Mouse (Mus musculus) granulocyte monocyte progenitor cell, adult 5-6 weeks (primary cell): ENCODE measurements around the gene Nccrp1. TPM values are rescaled to one million over a fixed set of nuclear protein-coding genes. Genes with fewer than 3 reads are reported as not detected.
"Not testable (repeated sequence)": the region's sequence is repeated elsewhere in the genome, so short reads cannot be mapped to it uniquely, and the experiment has no call there.

Experiments
- ATAC-seq: replicated peaks from 2 replicates; pipeline ENCODE4 v1.8.0; 2016; ENCODE audit warnings: mild to moderate bottlenecking, moderate TSS enrichment, inconsistent platforms; ENCODE audit not compliant: poor library complexity, severe bottlenecking
- total RNA-seq, 2 experiments: library from RNA; stranded (forward) in 1 of 2; stranded (reverse) in 1 of 2; fragments of 200-712, 200-1000 nt in 1 of 2; fragments of >200 nt in 1 of 2; fragmentation: Nextera tagmentation in 1 of 2; gene quantifications; 2 replicates each; pipeline ENCODE4 v1.2.3; 2014 to 2017

The Nccrp1 gene
- total RNA-seq, 2 experiments from 2014 or later, result not detected

DNA sequence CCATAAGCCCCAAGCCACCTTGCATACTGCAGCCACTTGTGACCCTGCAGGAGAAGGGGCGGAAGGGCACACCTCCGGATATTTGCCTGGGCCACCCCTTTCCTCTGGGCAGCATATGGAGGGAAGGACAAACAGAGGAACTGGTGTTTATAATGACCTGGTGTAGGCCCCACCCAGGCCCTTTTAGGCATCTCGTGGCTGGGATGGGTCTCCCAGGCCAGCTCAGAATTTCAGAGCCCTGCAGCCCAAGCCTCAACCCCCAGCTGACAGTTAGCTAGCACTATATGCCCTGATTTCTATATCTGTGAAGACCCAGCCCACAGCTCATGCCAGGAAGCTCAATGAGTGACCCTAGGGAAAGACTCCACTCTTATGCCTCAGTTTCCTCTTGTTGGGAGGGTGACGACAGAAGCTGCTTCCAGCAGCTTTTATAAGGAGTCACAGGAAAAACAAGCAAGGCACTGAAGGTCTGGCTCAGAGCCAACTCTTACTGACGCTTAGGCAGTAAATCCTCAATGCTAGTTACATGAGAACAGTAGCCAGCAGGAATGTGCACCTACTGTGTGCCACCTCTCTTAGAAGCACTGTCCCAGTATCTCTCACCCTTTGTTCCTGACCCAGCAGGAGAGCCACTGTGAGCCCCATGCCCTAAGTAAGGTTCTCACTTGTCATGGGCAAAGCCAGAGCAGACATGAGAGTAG, 24.1 kb upstream of the Nccrp1 start:
- no peak for ATAC-seq

DNA sequence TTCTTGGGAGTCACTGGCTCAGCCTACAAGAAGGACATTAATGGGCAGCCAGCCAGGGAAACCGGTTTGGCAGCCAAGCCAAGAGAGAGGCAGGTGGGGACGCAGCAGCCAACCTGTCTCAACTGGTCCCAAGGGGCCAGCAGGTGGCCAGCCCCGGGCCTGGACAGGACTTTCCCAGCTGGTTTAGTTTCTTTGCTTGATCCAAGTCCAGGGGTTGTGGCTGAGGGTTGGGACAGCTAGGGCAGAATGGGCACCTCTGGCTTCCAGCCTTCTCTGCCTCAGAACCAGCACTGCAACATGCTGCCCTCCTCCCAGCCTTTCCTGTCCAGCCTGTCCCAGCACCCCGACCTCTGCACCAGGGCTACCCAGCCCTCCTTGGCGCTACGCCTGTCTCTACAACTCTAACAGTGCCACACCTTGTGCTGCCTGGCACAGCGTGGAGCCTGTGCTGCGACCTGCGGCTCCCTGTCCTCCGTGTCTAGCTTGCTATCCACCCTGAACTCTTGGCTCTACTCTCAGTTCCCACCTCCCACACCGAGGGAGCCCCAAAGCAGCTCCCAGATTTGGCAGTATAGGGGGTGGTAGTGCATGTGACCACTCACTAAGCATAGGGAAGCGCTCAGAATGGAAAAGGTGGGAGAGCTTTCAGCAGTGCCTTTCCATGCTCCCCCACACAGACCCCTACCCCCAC, 23.4 kb upstream of the Nccrp1 start:
- no peak for ATAC-seq

DNA sequence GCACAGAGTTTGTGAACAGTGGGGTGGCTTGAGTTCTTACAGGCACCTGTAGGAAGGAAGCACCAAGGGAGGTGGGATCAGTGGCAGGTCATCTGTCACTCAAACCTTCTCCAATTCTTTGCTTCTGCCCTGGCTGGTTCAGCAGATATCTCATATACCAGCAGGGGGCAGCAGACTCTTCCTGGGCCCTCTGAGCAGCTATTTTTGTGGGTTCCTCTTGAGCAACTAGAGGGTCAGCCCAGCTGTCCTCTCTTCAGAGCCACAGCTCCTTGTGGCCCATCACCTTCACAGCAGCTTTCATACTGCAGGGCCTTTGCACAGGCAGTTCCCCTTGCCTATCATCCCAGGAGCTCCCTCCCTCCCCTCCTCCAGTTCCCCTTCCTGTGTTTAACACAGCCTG, 21.2 kb upstream of the Nccrp1 start:
- peak; percentile 90 for ATAC-seq

DNA sequence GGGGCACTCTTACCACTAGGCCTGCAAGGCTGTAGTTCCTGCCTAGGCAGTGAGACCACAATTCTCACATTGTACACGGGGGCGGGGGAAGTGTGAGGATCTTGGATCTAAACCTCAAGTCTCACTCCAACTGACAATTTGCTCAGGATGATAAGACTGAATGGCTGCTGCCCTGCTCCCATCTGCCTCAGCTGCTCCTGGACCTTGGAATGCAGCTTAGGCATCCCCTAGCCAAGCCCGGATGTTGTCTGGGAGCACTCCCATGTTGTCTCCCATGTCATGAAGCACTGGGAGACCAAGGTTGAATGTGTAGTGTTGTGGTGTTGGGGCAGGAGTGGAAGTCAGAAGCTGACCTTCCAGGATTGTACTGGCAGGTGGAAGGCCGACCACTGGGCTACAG, 20.5 kb upstream of the Nccrp1 start:
- ATAC-seq, result no peak

DNA sequence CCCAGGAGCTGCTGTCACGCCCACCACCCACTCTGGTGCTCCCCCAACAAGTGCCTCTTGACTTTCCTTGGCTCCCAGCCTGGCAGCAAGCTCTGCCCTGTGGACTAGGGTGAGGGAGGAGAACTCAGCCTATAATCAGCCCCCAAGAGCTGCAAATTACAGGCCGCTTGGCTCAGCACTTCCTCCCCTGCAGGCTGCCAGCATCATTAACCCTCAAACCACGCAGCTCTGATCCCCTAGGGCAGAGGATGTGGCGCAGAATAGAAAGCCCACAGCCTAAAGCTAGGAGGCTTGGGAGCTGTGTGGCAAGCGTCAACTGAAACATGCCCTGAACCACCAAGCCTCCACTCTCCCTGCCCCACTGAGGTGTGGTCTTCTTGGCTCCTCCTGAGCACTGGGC, 18.4 kb upstream of the Nccrp1 start:
- ATAC-seq, result no peak

DNA sequence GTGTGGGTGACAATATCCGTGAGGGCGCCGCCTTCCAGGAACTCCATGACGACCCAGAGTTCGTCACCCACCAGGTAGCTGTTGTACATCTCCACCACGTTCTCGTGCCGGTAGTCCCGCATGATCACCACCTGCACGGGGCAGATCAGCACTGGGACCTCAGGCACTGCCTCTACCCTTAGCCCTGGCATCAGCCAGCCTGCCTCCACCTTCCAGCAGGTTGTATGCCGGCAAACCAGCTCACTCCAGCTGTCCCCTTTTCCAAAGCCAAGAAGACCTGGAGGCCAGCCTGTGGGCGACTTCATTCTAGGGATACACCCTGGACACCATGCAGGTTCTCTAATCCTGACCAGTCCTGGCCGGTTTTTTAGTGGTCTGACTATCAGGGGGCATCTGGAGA, 15.9 kb upstream of the Nccrp1 start:
- ATAC-seq, result no peak

DNA sequence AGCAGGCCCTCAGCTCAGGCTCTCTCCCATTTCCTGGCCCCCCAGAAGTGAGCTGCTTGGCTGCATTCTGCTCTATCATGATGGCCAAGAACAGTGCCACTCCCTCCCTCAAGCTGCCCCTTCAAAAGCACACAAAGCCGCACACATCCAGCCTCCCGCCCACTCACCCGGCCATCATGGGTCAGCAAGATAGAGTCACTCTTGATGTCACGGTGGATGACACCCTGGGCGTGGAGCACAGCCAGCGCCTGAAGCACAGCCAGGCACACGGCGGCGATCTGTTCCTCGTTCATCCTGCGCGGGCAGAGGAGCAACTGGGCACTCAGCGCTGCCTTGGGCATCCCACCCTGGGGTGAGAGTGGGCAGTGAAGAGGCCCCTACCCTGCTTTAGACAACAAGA, 15.3 kb upstream of the Nccrp1 start:
- ATAC-seq, result no peak

DNA sequence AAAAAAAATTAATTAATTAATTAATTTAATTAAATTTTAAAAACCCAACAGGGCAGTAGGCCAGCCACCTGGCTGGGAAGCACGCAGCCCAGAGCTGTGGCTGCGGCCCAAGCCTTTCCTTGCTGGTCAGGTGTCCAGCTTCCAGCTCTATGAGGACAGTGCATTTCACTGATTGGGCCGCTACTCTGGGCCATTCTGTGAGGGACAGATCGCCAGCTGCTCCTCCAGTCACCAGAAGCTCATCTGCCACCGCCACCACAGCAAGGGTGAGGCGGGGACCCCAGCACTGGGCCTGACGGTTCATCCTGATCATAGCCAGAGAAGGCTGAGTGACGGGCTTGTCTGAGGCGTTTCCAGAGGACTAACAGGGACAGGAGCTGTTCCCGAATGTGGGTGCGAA, 14.9 kb upstream of the Nccrp1 start:
- ATAC-seq, result no peak

DNA sequence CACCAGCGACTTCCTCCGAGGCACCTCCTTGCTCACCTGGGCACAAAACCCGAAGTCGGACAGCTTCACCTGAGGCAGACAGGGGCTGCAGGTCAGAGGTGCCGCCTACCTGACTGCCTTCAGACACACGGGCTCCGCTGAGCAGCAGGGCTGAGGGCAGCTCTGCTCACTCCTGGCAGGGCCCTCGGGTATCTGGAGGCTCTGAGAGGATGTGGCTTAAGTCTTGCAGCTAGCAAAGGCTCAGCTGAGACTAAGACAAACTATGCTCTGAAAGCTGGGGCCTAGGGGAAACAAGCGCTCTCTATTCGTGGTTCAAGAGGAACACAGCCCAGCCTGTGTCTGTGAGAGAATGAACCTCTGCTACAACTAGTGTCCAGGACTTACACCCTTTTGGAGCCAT, 13.8 kb upstream of the Nccrp1 start:
- no peak for ATAC-seq

DNA sequence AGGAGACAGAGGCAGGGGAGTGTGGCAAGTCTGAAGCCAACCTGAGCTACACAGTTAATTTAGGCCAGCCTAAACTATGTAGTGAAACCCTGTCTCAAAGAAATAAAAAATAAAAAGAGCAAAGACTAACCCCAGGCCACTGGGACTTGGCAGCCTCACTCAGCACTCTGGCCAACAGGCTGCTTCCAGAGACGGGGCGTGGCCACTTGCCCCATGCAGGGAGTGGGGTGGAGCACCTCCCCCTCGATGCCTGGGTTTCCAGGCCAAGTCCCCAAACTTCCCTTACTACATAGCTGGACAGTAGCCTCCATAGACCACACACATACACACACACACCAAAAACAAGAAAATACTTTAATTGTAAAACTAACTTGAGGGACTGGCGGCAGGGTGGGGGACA, 11.4 kb upstream of the Nccrp1 start:
- no peak for ATAC-seq

DNA sequence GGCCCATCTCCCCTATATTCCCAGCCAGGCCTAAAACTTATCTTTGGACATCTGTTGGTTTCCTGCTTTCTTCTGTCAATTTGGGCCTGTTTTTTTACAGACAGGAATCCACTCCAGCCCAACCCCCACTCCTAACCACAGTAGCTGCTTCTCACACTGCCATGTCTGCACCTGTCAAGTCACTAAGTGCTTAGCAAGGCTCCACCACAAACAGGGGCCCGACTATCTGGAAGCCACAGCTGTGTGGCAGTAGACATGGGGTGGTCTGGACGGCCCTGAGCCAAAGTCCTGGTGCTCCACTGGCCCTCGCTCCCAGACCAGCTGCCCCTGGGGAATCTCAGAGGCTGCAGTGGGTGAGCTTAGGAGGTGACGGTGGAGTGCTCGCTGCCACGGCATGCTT, 10.7 kb upstream of the Nccrp1 start:
- peak; percentile 35; the same call in 1 of the 2 replicates for ATAC-seq

DNA sequence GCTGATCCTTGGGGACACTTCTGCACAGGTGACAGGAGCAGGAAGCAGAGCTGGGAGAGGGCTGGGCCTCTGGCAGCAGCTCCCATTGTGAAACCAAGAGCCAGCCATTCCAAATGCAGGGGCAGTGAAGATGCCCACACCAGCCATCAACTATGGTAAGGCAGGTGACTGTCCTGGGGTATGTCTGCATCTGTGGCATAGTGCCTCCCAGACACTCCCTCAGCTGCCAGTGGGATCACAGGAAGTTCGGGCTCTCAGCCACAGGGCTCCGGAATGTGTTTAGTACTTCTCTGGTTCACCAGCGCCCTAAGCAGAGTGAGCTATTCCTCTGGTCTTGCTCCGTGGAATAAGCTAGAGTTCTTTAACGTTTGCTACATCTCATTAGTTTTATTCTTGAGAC, 10.0 kb upstream of the Nccrp1 start:
- ATAC-seq, result no peak

DNA sequence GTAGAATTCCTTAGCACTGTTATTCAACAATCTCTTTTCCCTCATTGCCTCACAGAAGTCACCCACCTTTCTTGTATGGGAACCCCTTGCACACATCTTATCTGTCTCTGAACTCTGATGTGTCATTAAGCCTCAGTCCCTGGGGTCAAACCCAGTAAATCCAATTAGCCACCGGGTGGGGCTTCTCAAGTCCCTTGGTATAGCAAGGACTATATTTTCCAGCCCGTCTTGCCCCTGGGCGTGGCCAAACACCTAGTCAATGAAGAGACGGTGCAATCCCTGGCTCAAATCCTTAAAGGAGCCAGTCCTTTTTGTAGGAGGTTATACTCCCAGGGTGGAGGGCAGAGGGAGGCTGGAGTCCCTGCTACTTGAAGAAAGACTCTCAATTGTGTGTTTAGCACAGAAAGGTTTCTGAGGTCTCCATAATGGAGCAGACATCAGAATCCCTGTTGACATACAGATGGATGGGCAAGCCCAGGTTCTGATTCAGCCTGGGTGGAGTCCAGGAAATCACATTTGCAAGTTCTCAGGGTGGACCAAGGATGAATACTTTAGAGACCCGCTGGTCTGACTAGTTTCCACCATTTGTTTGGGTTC, 9.0 kb upstream of the Nccrp1 start:
- no peak for ATAC-seq

DNA sequence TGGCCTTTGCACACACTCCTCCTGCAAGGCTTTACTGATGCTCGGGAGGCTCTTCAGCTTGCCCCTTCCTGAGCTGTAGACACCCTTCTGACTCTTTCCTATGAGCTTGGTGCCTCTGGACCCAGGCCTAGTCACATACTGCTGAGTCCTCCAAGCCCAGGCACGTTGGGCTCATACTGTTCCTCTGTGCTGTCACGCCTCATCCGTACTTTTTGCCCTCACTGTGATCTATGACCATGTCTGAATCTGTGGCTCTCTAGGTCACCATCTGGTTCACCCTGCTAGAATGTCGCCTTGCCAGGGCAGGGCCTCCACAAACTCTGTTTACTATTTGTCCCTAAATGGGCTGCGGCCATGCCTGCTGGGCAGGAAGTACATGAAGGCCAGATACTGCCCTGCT, 6.0 kb upstream of the Nccrp1 start:
- no peak for ATAC-seq

DNA sequence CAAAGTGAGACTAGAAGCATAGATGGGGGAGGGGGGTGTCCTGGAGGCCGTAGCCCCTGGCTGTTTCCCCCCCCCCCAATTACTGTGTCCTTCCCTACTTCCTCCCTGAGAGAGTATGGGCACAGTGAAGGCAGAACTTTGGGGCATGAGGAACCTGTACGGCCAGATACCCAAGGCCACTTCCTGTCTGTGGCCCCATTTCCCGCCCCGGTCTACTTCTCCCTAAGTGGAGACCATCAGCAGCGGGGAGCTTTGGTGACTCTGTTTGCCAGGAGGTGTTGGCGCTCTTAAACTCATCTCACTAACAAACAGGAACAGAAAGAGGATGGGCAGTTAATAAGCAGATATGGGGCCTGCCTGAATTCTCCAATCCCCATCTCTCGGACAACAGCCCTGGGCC, 574 bp upstream of the Nccrp1 start:
- peak; percentile 94 for ATAC-seq

DNA sequence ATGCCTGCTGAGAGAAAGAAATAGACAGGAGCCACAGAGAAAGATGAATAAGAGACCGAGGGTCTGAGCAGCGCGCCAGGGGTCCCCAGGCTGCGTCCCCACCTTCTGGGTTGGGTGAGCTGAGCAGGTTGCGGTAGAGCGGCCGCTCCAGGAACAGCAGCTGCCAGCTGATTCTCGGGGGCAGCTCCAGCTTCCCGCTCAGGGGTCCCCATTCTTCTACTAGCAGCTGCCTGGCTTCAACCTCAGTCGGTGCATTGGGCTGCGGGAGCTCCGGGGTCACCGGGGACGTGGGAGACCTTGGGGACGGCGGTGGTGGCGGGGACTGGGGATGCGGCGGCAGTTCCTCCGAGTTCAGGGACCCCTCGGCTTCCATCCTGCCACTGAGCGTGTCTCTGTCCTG, 405 bp downstream of the Nccrp1 start:
- ATAC-seq, result 0 out of 2 replicates have a peak, but pooled peaks have one; percentile 6

DNA sequence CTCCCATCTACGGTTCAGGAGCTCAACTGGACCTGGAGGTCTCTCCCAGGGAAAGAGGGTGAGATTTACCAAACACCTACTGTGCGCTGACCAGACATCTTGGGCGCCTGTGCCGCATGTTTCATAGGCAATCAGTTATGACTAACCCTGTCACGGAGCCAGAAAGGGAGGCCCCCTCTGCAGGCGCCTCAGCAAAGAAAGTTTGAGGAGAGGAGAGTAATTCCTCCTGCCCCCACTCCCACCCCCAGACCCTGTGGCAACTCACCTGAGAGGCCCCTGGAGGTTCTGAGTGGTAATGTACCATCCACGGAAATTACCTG, 1.2 kb downstream of the Nccrp1 start:
- ATAC-seq, result no peak

DNA sequence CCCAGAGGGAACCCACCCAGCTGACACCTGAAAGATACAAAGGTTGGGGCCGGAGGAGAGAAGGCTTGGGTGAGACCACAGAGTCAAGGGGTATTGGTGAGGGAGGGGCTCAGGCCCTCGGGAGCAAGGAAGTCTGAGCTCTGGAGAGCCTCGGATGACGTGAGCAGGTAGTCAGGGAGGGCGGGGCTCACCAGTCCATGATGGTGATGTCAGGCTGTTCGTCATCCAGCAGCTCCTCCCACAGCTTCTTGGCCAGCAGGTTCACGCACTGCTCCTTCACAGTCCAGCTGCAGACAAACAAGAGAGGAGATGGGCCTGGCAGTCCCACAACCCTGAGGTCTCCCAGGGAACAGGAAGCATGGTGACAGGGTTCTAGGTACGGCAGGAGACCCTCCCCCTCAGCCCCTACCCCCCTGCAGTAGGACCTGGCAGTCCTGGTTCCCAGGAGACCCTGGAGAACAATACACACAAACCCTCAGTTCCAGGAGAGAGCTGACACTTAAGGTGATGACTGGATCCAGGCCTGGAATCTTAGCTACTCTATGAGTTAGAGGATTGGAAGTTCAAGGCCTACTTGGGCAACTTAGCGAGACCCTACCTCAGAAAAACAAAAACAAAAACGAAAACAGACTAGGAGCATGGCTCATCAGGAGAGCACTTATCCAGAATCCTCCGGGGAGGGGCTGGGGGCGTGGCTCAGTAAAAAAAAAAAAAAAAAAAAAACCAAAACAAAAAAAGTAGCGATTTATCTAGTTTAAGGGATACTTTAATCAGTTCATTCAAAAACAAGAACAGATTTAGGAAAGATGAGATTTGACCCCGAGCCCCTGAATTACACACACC, 1.8 kb downstream of the Nccrp1 start:
- ATAC-seq, result no peak

DNA sequence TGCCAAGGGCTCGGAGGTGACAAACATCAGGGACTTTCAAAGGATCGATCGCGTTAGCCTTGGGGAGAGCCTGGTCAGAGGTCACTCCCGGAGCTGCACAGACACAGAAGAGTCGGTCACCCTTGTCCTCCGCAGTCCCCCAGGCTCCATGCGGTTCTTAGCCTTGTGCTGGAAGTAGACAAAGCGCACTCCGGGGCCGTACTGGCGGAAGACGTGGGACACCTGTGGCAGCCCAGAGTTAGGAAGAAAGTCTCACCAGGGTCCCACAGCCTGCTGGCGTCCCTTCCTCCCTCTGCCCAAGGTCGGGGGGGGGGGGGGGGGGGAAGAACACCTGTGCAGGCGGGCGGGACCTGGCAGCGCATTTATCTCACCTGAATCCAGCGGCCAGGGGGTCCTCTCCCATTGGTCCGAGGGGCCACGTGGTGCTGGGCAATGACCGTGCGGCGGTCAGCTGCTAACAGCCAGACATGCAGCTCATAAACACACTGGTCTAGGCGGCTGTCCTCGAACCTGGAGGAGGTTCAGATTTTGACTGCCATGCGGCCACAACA, 2.9 kb downstream of the Nccrp1 start:
- ATAC-seq, result no peak

DNA sequence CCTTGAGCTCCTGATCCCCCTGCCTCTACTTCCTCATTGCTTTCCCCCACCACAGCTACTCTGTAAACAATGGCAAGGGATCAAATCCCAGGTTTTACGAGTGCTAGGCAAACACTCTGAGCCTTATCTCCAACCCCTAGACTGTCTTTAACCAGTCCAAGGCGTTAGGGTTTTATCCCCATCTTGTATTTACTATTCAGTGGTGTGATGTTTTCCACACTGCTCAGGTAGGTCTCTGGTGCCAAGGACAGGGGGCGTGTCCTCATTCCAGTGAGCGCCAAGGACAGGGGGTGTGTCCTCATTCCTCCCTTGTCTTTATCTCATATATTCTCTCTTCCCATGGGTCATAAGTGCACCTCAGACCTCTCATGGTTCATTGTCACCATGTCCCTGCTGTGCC, 6.5 kb downstream of the Nccrp1 start, which contains the start of gene Sycn:
Gene Sycn, plus strand, starts transcription at position 360 of the 400 bp plus-strand sequence.
- no peak for ATAC-seq

DNA sequence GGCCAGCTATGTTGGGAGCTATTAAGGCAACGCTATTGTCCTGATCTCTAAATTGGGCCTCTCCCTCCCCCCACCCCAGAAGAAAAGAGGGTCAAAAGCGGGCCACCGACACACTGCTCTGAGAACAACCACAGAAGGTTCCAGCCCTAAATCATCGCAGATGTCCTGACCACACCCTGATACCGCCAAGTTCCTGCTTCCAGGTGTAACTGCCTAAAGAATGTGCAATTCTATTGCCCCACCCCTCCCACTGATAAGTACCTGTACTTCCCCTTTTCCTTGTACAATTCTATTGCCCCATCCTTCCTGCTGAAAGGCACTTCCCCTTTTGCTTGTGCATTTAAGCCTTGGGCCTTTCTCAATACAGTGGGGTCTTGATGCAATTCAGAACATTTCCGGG, 8.2 kb downstream of the Nccrp1 start:
- not testable (repeated sequence) for ATAC-seq
